In the genomic region with DNA sequence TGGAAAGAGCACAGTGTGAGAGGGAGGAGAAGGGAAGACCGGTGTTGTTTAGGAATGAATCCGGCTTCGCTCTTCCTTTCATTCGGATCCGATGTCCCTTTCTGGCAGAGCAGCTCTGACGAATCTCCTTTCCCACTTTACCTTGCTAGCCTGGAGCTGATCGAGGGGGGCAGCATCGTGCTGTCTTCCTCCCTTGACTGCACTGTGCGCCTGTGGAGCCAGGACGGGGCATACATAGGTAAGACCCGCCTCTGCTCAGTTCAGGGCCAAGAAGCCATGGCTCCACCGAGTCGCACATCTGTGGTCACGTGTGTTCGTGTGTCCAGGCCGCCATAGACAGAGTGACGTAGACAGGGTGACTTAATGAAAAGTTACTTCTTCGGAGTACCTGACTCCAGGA, we compare ENCODE assay signal across 26 mouse cellular contexts. TPM values are rescaled to one million over a fixed set of nuclear protein-coding genes. Genes with fewer than 3 reads are reported as not detected.
A peak's percentile ranks its signal among the peaks of the same experiment; 100 is the strongest.
DNase-seq lines count a peak whose midpoint lies in the region; ATAC-seq and TF ChIP-seq lines count a peak whose summit lies in the region.
"Had no signal": no experiment of that assay in that cellular context is flagged by ENCODE, and none has a peak within 500 bp of the region (broad histone marks: within the 10 kb centered on the region; RNA-seq: fewer than 3 reads in every experiment).

No protein-coding gene starts in this region.

- 39% methylated on average over 18 of the region's 18 CpGs for WGBS in heart, embryonic 10.5 days
- 49% methylated on average over 18 of the region's 18 CpGs for WGBS in hindbrain, embryonic 15.5 days
- 50% methylated on average over 18 of the region's 18 CpGs for WGBS in hindbrain, embryonic 11.5 days
- WGBS in midbrain, postnatal 0 days: 50% methylated on average over 18 of the region's 18 CpGs
- 50% methylated on average over 18 of the region's 18 CpGs for WGBS in midbrain, embryonic 13.5 days

- no peaks in the 10 kb centered on the region for H3K4me1 ChIP-seq in heart, embryonic 10.5 days
- no peaks in the 10 kb centered on the region for H3K4me1 ChIP-seq in hindbrain, embryonic 15.5 days (replicated peaks)
- H3K4me1 ChIP-seq in hindbrain, embryonic 11.5 days (replicated peaks; ENCODE audit: control insufficient read depth, insufficient read depth, low read length): no peaks in the 10 kb centered on the region
- no peaks in the 10 kb centered on the region for H3K4me1 ChIP-seq in midbrain, postnatal 0 days (ENCODE audit: insufficient read depth, low read length)
- H3K4me1 ChIP-seq in midbrain, embryonic 13.5 days (replicated peaks): no peaks in the 10 kb centered on the region
- H3K4me1 ChIP-seq: hindbrain, embryonic 13.5 days; kidney, embryonic 15.5 days; liver, embryonic 15.5 days; lung, embryonic 15.5 days; neural tube, embryonic 15.5 days had no signal

- peak; percentile 15; the same call in 1 of the 2 replicates for ATAC-seq in hindbrain, embryonic 15.5 days (ENCODE audit: low FRiP score, low read depth)
- no peak for ATAC-seq in hindbrain, embryonic 11.5 days (ENCODE audit: low FRiP score)
- ATAC-seq in midbrain, postnatal 0 days (ENCODE audit: low FRiP score): no peak
- ATAC-seq in midbrain, embryonic 13.5 days: no peak
- ATAC-seq: CD4-positive, CD25-positive, alpha-beta regulatory T cell, adult 4 months; forebrain, postnatal 0 days; intestine, embryonic 16.5 days; Patski had no signal

- TF ChIP-seq CTCF in midbrain, postnatal 0 days (IDR thresholded peaks at IDR 0.05): 0 out of 2 replicates have a peak, but pooled peaks have one; percentile 7

- H3K27me3 ChIP-seq in heart, embryonic 10.5 days (ENCODE audit: insufficient read depth, poor library complexity, severe bottlenecking): 0 out of 2 replicates have a peak, but pooled peaks cover 8% of the 10 kb centered on the region
- H3K27me3 ChIP-seq in hindbrain, embryonic 15.5 days: no peaks in the 10 kb centered on the region
- H3K27me3 ChIP-seq in hindbrain, embryonic 11.5 days (ENCODE audit: control insufficient read depth, insufficient read depth, low read length): no peaks in the 10 kb centered on the region
- H3K27me3 ChIP-seq in midbrain, postnatal 0 days (ENCODE audit: insufficient read depth, low read length): no peaks in the 10 kb centered on the region
- no peaks in the 10 kb centered on the region for H3K27me3 ChIP-seq in midbrain, embryonic 13.5 days
- H3K27me3 ChIP-seq: hindbrain, embryonic 13.5 days; kidney, embryonic 15.5 days; liver, embryonic 15.5 days; lung, embryonic 15.5 days; neural tube, embryonic 15.5 days; Patski had no signal

- H3K27ac ChIP-seq in heart, embryonic 10.5 days: no peak overlapping the region
- no peak overlapping the region for H3K27ac ChIP-seq in hindbrain, embryonic 15.5 days (replicated peaks)
- H3K27ac ChIP-seq in hindbrain, embryonic 11.5 days (ENCODE audit: low read depth, low read length): no peak overlapping the region
- H3K27ac ChIP-seq in midbrain, postnatal 0 days (ENCODE audit: low read depth, low read length): no peak overlapping the region
- H3K27ac ChIP-seq in midbrain, embryonic 13.5 days: no peak overlapping the region
- H3K27ac ChIP-seq: hindbrain, embryonic 13.5 days; kidney, embryonic 15.5 days; liver, embryonic 15.5 days; lung, embryonic 15.5 days; neural tube, embryonic 15.5 days had no signal

- no peak overlapping the region for H3K9ac ChIP-seq in hindbrain, embryonic 15.5 days
- no peak overlapping the region for H3K9ac ChIP-seq in hindbrain, embryonic 11.5 days (ENCODE audit: low read depth, low read length)
- no peak overlapping the region for H3K9ac ChIP-seq in midbrain, postnatal 0 days (replicated peaks; ENCODE audit: low read length, poor library complexity, severe bottlenecking)
- H3K9ac ChIP-seq in midbrain, embryonic 13.5 days (replicated peaks): no peak overlapping the region
- H3K9ac ChIP-seq: forebrain, postnatal 0 days; hindbrain, embryonic 13.5 days; kidney, embryonic 15.5 days; liver, embryonic 15.5 days; lung, embryonic 15.5 days; neural tube, embryonic 15.5 days had no signal

- 0 out of 2 replicates have a peak overlapping the region, but pooled peaks have one; percentile 12 for H3K4me3 ChIP-seq in heart, embryonic 10.5 days
- H3K4me3 ChIP-seq in hindbrain, embryonic 15.5 days: no peak overlapping the region
- no peak overlapping the region for H3K4me3 ChIP-seq in hindbrain, embryonic 11.5 days (ENCODE audit: low read depth, low read length)
- H3K4me3 ChIP-seq in midbrain, postnatal 0 days (ENCODE audit: low read depth, low read length): no peak overlapping the region
- no peak overlapping the region for H3K4me3 ChIP-seq in midbrain, embryonic 13.5 days (replicated peaks)
- H3K4me3 ChIP-seq: hindbrain, embryonic 13.5 days; kidney, embryonic 15.5 days; liver, embryonic 15.5 days; lung, embryonic 15.5 days; neural tube, embryonic 15.5 days had no signal

- no peak overlapping the region for H3K4me2 ChIP-seq in hindbrain, embryonic 15.5 days
- no peak overlapping the region for H3K4me2 ChIP-seq in hindbrain, embryonic 11.5 days (replicated peaks; ENCODE audit: low read depth, low read length)
- H3K4me2 ChIP-seq in midbrain, postnatal 0 days (ENCODE audit: low read depth, low read length, poor library complexity, severe bottlenecking): no peak overlapping the region
- H3K4me2 ChIP-seq in midbrain, embryonic 13.5 days (replicated peaks): no peak overlapping the region
- H3K4me2 ChIP-seq: hindbrain, embryonic 13.5 days; kidney, embryonic 15.5 days; liver, embryonic 15.5 days; lung, embryonic 15.5 days; neural tube, embryonic 15.5 days had no signal

- no peaks in the 10 kb centered on the region for H3K36me3 ChIP-seq in heart, embryonic 10.5 days
- H3K36me3 ChIP-seq in hindbrain, embryonic 15.5 days: no peaks in the 10 kb centered on the region
- no peaks in the 10 kb centered on the region for H3K36me3 ChIP-seq in hindbrain, embryonic 11.5 days (ENCODE audit: control insufficient read depth, insufficient read depth, low read length)
- H3K36me3 ChIP-seq in midbrain, postnatal 0 days (ENCODE audit: insufficient read depth, low read length): no peaks in the 10 kb centered on the region
- H3K36me3 ChIP-seq in midbrain, embryonic 13.5 days: no peaks in the 10 kb centered on the region
- H3K36me3 ChIP-seq: G1E; hindbrain, embryonic 13.5 days; kidney, embryonic 15.5 days; liver, embryonic 15.5 days; lung, embryonic 15.5 days; neural tube, embryonic 15.5 days had no signal

- no peaks in the 10 kb centered on the region for H3K9me3 ChIP-seq in heart, embryonic 10.5 days
- H3K9me3 ChIP-seq in hindbrain, embryonic 15.5 days: no peaks in the 10 kb centered on the region
- H3K9me3 ChIP-seq in hindbrain, embryonic 11.5 days (ENCODE audit: control insufficient read depth, low read length): no peaks in the 10 kb centered on the region
- H3K9me3 ChIP-seq in midbrain, postnatal 0 days (ENCODE audit: low read length): no peaks in the 10 kb centered on the region
- no peaks in the 10 kb centered on the region for H3K9me3 ChIP-seq in midbrain, embryonic 13.5 days
- H3K9me3 ChIP-seq: hindbrain, embryonic 13.5 days; kidney, embryonic 15.5 days; liver, embryonic 15.5 days; lung, embryonic 15.5 days; neural tube, embryonic 15.5 days had no signal

- no peak for DNase-seq in heart, embryonic 10.5 days (ENCODE audit: low spot score)
- no peak for DNase-seq in heart, adult 9 months (ENCODE audit: low spot score in 2 of 2)
- DNase-seq in hindbrain, embryonic 11.5 days (ENCODE audit: low spot score): no peak
- DNase-seq in midbrain, postnatal 0 days (ENCODE audit: low spot score): no peak
- no peak for DNase-seq in kidney, adult 11 months
- DNase-seq: adrenal gland, postnatal 14 days; cerebellum, adult 2 months; cerebellum, postnatal 36 days; forebrain, postnatal 0 days; kidney, postnatal 36 days; liver; lung, postnatal 4 days; right cerebral cortex, adult 18-20 months; right cerebral cortex, postnatal 4 days; thymus, postnatal 14 days had no signal

RNA-seq across cellular contexts. Expression of a gene that starts 38.8 kb away (rescaled TPM):
- polyA plus RNA-seq in heart, embryonic 10.5 days (2016; fragmentation: Nextera tagmentation; extraction: Ambion mirVana): 59.0 and 82.7 TPM in 2 replicates
- polyA plus RNA-seq in hindbrain, embryonic 15.5 days (2015; fragmentation: Nextera tagmentation; extraction: Ambion mirVana): 97.4 and 97.6 TPM in 2 replicates
- polyA plus RNA-seq in hindbrain, embryonic 11.5 days (2014; fragmentation: Nextera tagmentation; extraction: Ambion mirVana): 118 and 126 TPM in 2 replicates
- 28.5 and 38.1 TPM in 2 replicates for total RNA-seq in midbrain, postnatal 0 days (2014; rRNA removed)
- 66.6 and 74.1 TPM in 2 replicates for polyA plus RNA-seq in midbrain, postnatal 0 days (2015; fragmentation: Nextera tagmentation; extraction: Ambion mirVana)
- polyA plus RNA-seq in midbrain, embryonic 13.5 days (2015; fragmentation: Nextera tagmentation; extraction: Ambion mirVana): 90.5 and 101 TPM in 2 replicates
